8 mouse cellular contexts compared by ENCODE assay signal in the genomic region with DNA sequence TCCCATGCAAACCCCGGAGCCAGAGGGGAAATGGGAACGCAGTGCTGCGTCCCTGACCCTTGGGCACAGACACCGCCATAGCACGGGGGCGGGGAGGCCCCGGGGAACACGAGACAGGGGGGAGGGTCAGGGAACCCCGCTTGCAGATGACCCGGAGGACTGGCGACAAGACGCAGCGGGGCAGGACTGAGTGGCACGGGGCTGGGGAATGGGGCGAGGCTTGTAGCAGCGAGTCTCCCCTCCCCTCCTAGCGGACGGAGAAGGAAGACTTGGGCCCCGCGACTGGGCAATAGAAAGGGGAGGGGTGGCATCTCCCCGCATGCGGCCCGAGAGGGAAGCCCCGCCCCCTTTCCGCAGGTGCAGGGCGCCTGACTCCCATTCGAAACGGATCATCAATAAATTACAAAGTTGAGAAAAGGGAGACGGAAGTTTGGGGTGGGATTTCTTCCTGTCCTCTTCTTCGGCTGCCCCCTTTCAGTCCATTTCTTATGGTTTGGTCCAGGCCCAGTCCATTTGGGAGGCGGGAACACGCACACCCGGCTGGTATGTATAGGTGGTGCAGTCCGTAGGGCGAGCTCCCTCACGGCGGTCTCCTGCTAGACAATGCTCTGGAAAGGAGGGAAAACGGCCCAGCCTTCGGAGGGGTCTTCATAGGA. TPM values are rescaled to one million over a fixed set of nuclear protein-coding genes. Genes with fewer than 3 reads are reported as not detected.
DNase-seq lines count a peak whose midpoint lies in the region; ATAC-seq and TF ChIP-seq lines count a peak whose summit lies in the region.

No protein-coding gene starts in this region.

- peak; percentile 63 for ATAC-seq in Patski
- peak; percentile 87 for ATAC-seq in lung, embryonic 16.5 days (ENCODE audit: low read depth)

- POLR2A ChIA-PET in Patski (lab: Charles Lee) = no interaction called here

- H3K27ac ChIP-seq in kidney, adult 2 months (ENCODE audit: insufficient read depth, low read depth, low read length) = no peak overlapping the region
- peak overlapping the region; percentile 82 for H3K27ac ChIP-seq in lung, embryonic 16.5 days (ENCODE audit: low read length)

- no peak for TF ChIP-seq POLR2A in kidney, adult 2 months (IDR thresholded peaks at IDR 0.05; ENCODE audit: low read depth, low read length)

- peak overlapping the region; percentile 95 for H3K4me2 ChIP-seq in lung, embryonic 16.5 days (ENCODE audit: low read depth, low read length)

- under 1% methylated on average over 36 of the region's 39 CpGs for WGBS in kidney, adult 2 months
- WGBS in lung, embryonic 16.5 days = under 1% methylated on average over 35 of the region's 39 CpGs

- peak overlapping the region; percentile 69 for H3K4me3 ChIP-seq in kidney, adult 2 months (ENCODE audit: insufficient read depth, low read depth, low read length)
- peak overlapping the region; percentile 65 for H3K4me3 ChIP-seq in lung, embryonic 16.5 days (ENCODE audit: low read length)

- 0 out of 2 replicates have a peak, but pooled peaks cover 3% of the 10 kb centered on the region for H3K4me1 ChIP-seq in kidney, adult 2 months (ENCODE audit: control insufficient read depth, insufficient read depth, low read length)
- peaks cover 41% of the 10 kb centered on the region for H3K4me1 ChIP-seq in lung, embryonic 16.5 days (replicated peaks; ENCODE audit: control insufficient read depth, insufficient read depth, low read length)

- CTCF ChIA-PET in Patski (lab: Charles Lee) = interaction anchor here (1.4 to 4.7 kb wide), 3 partner anchors 30 to 40 kb away, joined by 4 to 44 read pairs (median 28); no protein-coding TSS in a partner anchor

- in situ Hi-C loops in Patski (cut with MboI; ENCODE audit: low pct_unique_long_range_greater_than_20kb) = loop anchor here (5.0 kb wide), 1 partner anchor 32 kb away; no protein-coding TSS in a partner anchor

- H3K9ac ChIP-seq in lung, embryonic 16.5 days (ENCODE audit: low read length) = peak overlapping the region; percentile 86

- TF ChIP-seq CTCF in Patski (IDR thresholded peaks at IDR 0.05) = no peak
- TF ChIP-seq CTCF in kidney, adult 2 months (conservative IDR thresholded peaks at IDR 0.05; ENCODE audit: insufficient read depth, insufficient read length, low read depth, low read length) = no peak

- no peaks in the 10 kb centered on the region for H3K27me3 ChIP-seq in Patski
- H3K27me3 ChIP-seq in kidney, adult 2 months (replicated peaks; ENCODE audit: control insufficient read depth, insufficient read depth, low read length) = no peaks in the 10 kb centered on the region
- peaks cover 2% of the 10 kb centered on the region; the same call in 1 of the 2 replicates for H3K27me3 ChIP-seq in lung, embryonic 16.5 days (ENCODE audit: control insufficient read depth, insufficient read depth, low read depth, low read length)

- H3K36me3 ChIP-seq in kidney, adult 2 months (ENCODE audit: control insufficient read depth, insufficient read depth, low read length) = no peaks in the 10 kb centered on the region
- no peaks in the 10 kb centered on the region for H3K36me3 ChIP-seq in lung, embryonic 16.5 days (ENCODE audit: control insufficient read depth, insufficient read depth, low read length)

- DNase-seq in A20 (ENCODE audit: low read depth, low spot score) = peak; percentile 93
- no peak for DNase-seq in Patski (ENCODE audit: low read depth, low spot score)
- DNase-seq in embryo, embryonic 10 days (ENCODE audit: low spot score) = peak; percentile 89
- DNase-seq in heart, adult 8-10 months (ENCODE audit: low spot score) = peak; percentile 49
- peak; percentile 60 for DNase-seq in kidney, adult 2 months
- peak; percentile 65 for DNase-seq in ovary, adult 18-20 months (ENCODE audit: low spot score)
- DNase-seq in urinary bladder, postnatal 36 days (ENCODE audit: low spot score in 2 of 2) = peak; percentile 65

- no peaks in the 10 kb centered on the region for H3K9me3 ChIP-seq in lung, embryonic 16.5 days (ENCODE audit: control insufficient read depth, low read length)

RNA-seq across cellular contexts. Expression of a gene that starts 4.4 kb away (rescaled TPM):
- polyA plus RNA-seq in Patski (2021) = 0.06 TPM
- 1,000 to 10,000 TPM; 1,032 to 1,216 (median 1,081) TPM for total RNA-seq in heart, adult 8-10 months (2022)
- polyA plus RNA-seq in kidney, adult 2 months (2012; rRNA removed) = 0.14 and 3.2 TPM in 2 replicates
- polyA plus RNA-seq in lung, embryonic 16.5 days (2015; fragmentation: Nextera tagmentation; extraction: Ambion mirVana) = 1.8 and 2.0 TPM in 2 replicates

RNA-seq across cellular contexts. Expression of a gene that starts 6.0 kb away (rescaled TPM):
- 15.0 TPM for polyA plus RNA-seq in Patski (2021)
- 10 to 100 TPM; 23.8 to 36.3 (median 25.4) TPM for total RNA-seq in heart, adult 8-10 months (2022)
- polyA plus RNA-seq in kidney, adult 2 months (2012; rRNA removed) = 17.9 and 18.2 TPM in 2 replicates
- polyA plus RNA-seq in lung, embryonic 16.5 days (2015; fragmentation: Nextera tagmentation; extraction: Ambion mirVana) = 19.6 and 25.0 TPM in 2 replicates

RNA-seq across cellular contexts. Expression of a gene that starts 27.3 kb away (rescaled TPM):
- 4.1 TPM for polyA plus RNA-seq in Patski (2021)
- under 1 TPM; 0.11 to 0.33 (median 0.20) TPM for total RNA-seq in heart, adult 8-10 months (2022)
- 0.50 and 0.64 TPM in 2 replicates for polyA plus RNA-seq in kidney, adult 2 months (2012; rRNA removed)
- polyA plus RNA-seq in lung, embryonic 16.5 days (2015; fragmentation: Nextera tagmentation; extraction: Ambion mirVana) = 2.2 and 2.5 TPM in 2 replicates

RNA-seq across cellular contexts. Expression of a gene that starts 30.8 kb away (rescaled TPM):
- polyA plus RNA-seq in Patski (2021) = 4.7 TPM
- 1 to 10 TPM; 1.0 to 1.5 (median 1.3) TPM for total RNA-seq in heart, adult 8-10 months (2022)
- polyA plus RNA-seq in kidney, adult 2 months (2012; rRNA removed) = 2.7 and 3.9 TPM in 2 replicates
- polyA plus RNA-seq in lung, embryonic 16.5 days (2015; fragmentation: Nextera tagmentation; extraction: Ambion mirVana) = 0.53 TPM in 2 replicates

RNA-seq across cellular contexts. Expression of a gene that starts 56.0 kb away (rescaled TPM):
- 328 TPM for polyA plus RNA-seq in Patski (2021)
- 100 to 1,000 TPM in 1 of 4 experiments, 10 to 100 TPM in 3; 68.3 to 107 (median 86.7) TPM for total RNA-seq in heart, adult 8-10 months (2022)
- polyA plus RNA-seq in kidney, adult 2 months (2012; rRNA removed) = 137 and 138 TPM in 2 replicates
- 181 and 191 TPM in 2 replicates for polyA plus RNA-seq in lung, embryonic 16.5 days (2015; fragmentation: Nextera tagmentation; extraction: Ambion mirVana)
